14 mouse cellular contexts compared by ENCODE assay signal in genomic region chr16:92930103-92930502, GRCm38 (mm10).
"Had no signal": no experiment of that assay in that cellular context is flagged by ENCODE, and none has a peak within 500 bp of the region (broad histone marks: within the 10 kb centered on the region; RNA-seq: fewer than 3 reads in every experiment).

No protein-coding gene starts in this region.

- ATAC-seq: liver, embryonic 12.5 days; lung, postnatal 0 days had no signal

- DNase-seq: kidney, adult 2 months; kidney, postnatal 36 days; liver; lung, adult 2 months; lung, postnatal 36 days; midbrain, embryonic 14.5 days; right cerebral cortex, adult 18-20 months; right cerebral cortex, postnatal 14 days; right cerebral cortex, postnatal 4 days; thymus, adult 2 months; thymus, postnatal 14 days; thymus, postnatal 4 days had no signal
